Mouse (Mus musculus) yolk sac, embryonic 10.5 days (tissue): Measurements from ENCODE around the gene Hcn3.
"Not testable (repeated sequence)": the region's sequence is repeated elsewhere in the genome, so short reads cannot be mapped to it uniquely, and the experiment has no call there.

Experiments
- DNase-seq: peaks from one replicate; pipeline ENCODE4 v3.0.0-alpha.2; 2017; ENCODE audit warnings: low spot score

Hcn3 gene

GRCm38 (mm10) chr3:89181749-89182500, 21.9 kb upstream of the Hcn3 start:
- DNase-seq = no peak

GRCm38 (mm10) chr3:89179056-89179455, 19.1 kb upstream of the Hcn3 start:
- DNase-seq = no peak

GRCm38 (mm10) chr3:89178107-89178385, 18.1 kb upstream of the Hcn3 start:
- DNase-seq = no peak

- peak; percentile 97 for DNase-seq
These were observed 17.5 kb upstream of the Hcn3 start, which contains the start of gene Scamp3 for GRCm38 (mm10) chr3:89177242-89178106. Gene Scamp3, plus strand, starts transcription at chr3:89177473.

GRCm38 (mm10) chr3:89176421-89176820, 16.4 kb upstream of the Hcn3 start:
- no peak for DNase-seq

- DNase-seq = no peak
These were observed 15.5 kb upstream of the Hcn3 start for GRCm38 (mm10) chr3:89175544-89175943.

GRCm38 (mm10) chr3:89174844-89175243, 14.8 kb upstream of the Hcn3 start:
- no peak for DNase-seq

GRCm38 (mm10) chr3:89166945-89167344, 6.9 kb upstream of the Hcn3 start:
- DNase-seq = no peak

GRCm38 (mm10) chr3:89165268-89165870, 5.4 kb upstream of the Hcn3 start:
- DNase-seq = no peak

DNA sequence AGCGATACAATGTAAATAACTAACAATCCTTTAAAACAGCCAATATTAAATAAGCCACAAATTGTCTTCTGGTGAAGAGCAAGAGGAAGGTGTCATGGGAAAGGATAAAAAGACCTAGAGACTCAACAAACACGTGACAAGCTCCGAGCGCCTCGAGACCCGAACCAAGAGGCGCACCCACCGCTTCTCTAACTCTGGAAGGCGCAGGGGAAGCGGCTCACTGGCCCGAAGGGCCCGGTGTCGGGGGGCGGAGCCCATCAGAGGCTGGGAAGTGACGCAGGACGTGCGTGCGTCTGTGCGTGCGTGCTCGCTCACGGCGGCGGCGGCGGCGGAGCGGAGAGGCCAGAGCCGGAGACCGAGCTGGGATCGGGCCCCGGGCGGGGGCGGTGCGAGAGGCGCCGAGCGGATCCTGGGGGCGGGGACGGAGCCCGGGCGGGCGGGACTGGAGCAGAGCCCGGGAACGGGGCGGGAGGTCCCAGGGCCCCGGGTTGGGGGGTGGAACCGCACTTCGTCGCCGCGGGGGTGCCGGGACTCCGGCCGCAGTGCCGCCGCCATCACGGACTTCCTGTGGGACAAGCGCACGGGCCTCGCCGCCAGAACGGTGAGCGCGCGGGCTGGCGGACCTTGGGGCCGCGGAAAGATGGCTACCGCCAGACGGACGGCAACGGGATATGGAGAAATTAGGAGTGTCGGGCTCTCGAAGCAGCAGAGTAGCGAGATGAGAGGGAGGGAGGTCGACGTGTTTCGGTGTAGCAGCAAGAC, 4.7 kb upstream of the Hcn3 start, which contains the start of gene Clk2:
Clk2 (plus strand) TSS at position 290 of the 762 bp plus-strand sequence.
- peak; percentile 94 for DNase-seq

GRCm38 (mm10) chr3:89163643-89164245, 3.7 kb upstream of the Hcn3 start:
- no peak for DNase-seq

GRCm38 (mm10) chr3:89163123-89163522, 3.1 kb upstream of the Hcn3 start:
- no peak for DNase-seq

- no peak for DNase-seq
These were observed 1.8 kb upstream of the Hcn3 start for GRCm38 (mm10) chr3:89161786-89162185.

- DNase-seq = not testable (repeated sequence)
These were observed 1.2 kb upstream of the Hcn3 start for GRCm38 (mm10) chr3:89161207-89161606.

GRCm38 (mm10) chr3:89159211-89159610, 785 bp downstream of the Hcn3 start:
- DNase-seq = peak; percentile 71

DNA sequence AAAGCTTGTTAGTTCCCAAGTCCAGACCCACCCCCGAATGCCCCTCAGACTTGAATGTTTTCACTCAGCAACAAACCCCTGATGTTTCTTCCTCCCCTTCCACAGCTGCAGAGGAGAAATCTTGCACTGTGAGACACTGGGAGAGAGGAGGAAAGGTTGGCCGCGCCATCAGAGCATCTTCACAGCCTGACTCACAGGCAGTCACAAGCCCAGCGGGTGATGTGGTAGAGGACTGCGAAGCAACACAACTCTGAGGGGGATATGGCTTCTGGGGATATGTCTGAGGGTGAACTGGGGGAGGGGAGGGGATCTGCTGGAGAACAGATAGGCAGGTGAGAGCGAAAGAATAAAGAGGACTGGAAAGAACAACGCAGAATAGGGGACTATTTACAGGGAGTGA, 1.3 kb downstream of the Hcn3 start:
- no peak for DNase-seq

GRCm38 (mm10) chr3:89156951-89157350, 3.0 kb downstream of the Hcn3 start:
- no peak for DNase-seq

DNA sequence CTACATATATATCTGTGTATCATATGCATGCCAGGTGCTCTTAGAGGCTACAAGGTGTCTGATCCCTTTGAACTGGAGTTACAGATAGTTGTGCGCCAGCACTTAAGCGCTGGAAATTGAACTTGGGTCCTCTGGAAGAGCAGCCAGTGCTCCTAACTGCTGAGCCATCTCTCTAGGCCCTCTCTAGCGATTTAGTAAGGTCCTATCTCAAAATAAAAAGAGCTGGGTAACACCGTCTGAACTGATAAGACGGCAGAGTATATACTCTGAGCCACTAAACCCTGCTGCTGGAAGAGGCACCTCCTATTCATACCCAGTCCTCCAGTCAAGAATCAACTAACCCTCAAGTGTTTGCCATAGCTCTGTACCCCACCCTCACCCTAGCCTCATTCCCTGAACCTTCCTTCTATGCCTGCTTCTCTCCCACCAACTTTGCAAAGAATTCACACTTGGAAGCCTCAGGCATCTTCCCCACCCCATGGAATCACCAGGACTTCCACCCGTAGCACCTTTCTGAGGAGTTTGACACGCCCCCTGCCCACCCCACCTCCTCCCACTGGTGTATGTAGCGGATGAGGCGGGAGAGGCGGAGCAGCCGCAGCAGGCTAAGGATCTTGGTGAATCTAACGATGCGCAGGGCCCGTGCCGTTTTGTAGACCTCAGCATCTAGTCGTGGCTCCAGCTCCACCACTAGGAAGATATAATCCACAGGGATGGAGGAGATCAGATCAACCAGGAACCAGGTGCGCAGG, 7.7 kb downstream of the Hcn3 start:
- no peak for DNase-seq

DNA sequence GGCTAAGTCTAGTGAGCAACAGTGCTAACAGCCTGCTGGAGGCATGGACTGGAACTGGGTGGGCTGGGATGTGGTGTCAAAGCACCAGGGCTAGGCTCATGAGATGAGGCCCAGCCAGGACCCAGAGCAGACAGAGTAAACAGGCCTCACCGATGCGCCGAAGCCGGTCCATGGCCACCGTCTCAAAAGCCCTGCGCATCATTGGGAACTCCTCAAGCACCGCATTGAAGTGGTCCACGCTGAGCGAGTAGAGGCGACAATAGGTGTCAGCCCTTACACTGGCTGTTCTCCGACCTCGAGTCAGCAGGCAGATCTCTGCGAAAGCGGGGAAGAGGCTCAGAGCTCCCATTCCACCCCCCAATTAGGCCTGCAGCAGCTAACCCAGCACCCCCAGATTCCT, 11.4 kb downstream of the Hcn3 start:
- DNase-seq = no peak

GRCm38 (mm10) chr3:89147979-89148311, 12.1 kb downstream of the Hcn3 start:
- no peak for DNase-seq
